Mouse (Mus musculus): ENCODE measurements around the gene Cypt1.

DNA sequence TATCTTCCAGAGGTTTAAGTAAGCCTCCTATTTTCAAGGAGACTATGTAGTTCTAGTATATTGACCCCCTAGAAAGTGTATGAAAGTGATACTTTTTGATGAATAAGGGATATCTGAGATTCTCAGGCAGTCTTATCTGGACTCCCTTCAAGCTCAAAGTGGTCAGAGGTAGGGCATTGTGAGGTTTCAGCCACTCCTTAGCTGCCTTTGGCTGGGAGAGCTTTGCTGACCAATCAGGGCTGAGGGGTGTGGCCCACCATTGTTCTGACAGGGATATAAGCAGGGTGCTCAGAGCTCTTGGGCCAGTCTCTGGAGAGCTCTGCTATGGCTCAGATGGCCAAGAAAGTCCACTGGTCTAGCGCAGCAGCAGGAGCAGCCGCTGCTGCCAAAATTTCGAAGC, at the start of gene Cypt1:
- TF ChIP-seq CTCF (IDR thresholded peaks at IDR 0.05; ENCODE audit: insufficient read depth, low read length) (no peak), POLR2A (IDR thresholded peaks at IDR 0.05; ENCODE audit: borderline replicate concordance, extremely low read depth, low read depth, low read length) (no peak)
